Mouse (Mus musculus): ENCODE measurements around the gene Rora.

Rora gene

DNA sequence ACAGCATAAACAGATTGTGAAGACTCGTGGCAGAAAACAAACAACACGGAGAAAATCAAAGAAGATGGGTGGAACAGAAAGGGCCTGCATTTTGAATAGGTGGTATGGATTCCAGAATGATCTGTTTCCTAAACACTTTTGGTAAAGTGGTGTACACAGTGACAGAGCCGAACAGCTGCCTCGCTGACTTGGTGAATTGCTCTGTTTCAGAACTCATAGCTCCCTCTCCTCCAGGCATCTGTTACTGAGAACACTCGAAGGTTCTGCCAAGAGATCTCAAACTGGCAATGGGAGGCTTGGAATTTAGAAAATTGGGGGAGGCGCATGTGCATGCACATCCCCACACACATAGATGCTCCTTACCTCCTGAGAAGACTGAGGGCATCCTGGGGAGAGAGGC is 145.5 kb downstream of the Rora start:
- no peaks in the 10 kb centered on the region for H3K36me3 ChIP-seq (ENCODE audit: control insufficient read depth, insufficient read depth, low read length, poor library complexity, severe bottlenecking)
- no peak for DNase-seq (ENCODE audit: low read depth, low spot score)
- H3K27me3 ChIP-seq (ENCODE audit: control insufficient read depth, insufficient read depth, low read length, poor library complexity, severe bottlenecking) = no peaks in the 10 kb centered on the region

GRCm38 (mm10) chr9:68804229-68804628 is 150.6 kb downstream of the Rora start:
- H3K36me3 ChIP-seq (ENCODE audit: control insufficient read depth, insufficient read depth, low read length, poor library complexity, severe bottlenecking) = no peaks in the 10 kb centered on the region
- DNase-seq (ENCODE audit: low read depth, low spot score) = no peak

DNA sequence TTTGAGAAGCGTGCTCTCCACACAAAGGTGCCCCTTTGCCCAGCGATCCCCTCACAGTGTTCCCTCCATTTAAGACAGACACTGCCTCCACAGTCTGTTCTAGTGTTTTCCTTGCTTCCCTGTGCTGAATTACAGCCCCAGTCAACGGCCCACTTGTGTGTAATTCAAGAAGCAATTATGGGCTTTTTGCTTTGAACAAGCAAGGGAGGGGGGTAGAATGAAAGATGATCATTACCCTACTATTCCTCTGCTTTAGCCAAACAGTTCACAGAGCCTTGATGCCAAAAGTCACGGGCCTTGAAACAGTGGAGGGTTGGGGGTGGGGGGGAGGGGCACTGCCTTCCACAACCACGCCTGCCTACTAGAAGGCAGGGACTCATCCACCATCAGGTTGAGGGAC is 152.2 kb downstream of the Rora start:
- Histone ChIP-seq H3K36me3 (ENCODE audit: control insufficient read depth, insufficient read depth, low read length, poor library complexity, severe bottlenecking) (no peaks in the 10 kb centered on the region), H3K27me3 (ENCODE audit: control insufficient read depth, insufficient read depth, low read length, poor library complexity, severe bottlenecking) (no peaks in the 10 kb centered on the region)
- DNase-seq (ENCODE audit: low read depth, low spot score) = no peak

More at GRCm38 (mm10) chr9:68804229-68804628, 150.6 kb downstream of the Rora start:
- H3K27me3 ChIP-seq (ENCODE audit: control insufficient read depth, insufficient read depth, low read length, poor library complexity, severe bottlenecking) = no peaks in the 10 kb centered on the region

- Histone ChIP-seq H3K27me3 (ENCODE audit: control insufficient read depth, insufficient read depth, low read length, poor library complexity, severe bottlenecking) (no peaks in the 10 kb centered on the region), H3K36me3 (ENCODE audit: control insufficient read depth, insufficient read depth, low read length, poor library complexity, severe bottlenecking) (no peaks in the 10 kb centered on the region)
- no peak for DNase-seq (ENCODE audit: low read depth, low spot score)
Measured at GRCm38 (mm10) chr9:68807735-68808134, 154.1 kb downstream of the Rora start.

GRCm38 (mm10) chr9:68809536-68809935 is 155.9 kb downstream of the Rora start:
- no peaks in the 10 kb centered on the region for H3K27me3 ChIP-seq (ENCODE audit: control insufficient read depth, insufficient read depth, low read length, poor library complexity, severe bottlenecking)
- no peak for DNase-seq (ENCODE audit: low read depth, low spot score)
- H3K36me3 ChIP-seq (ENCODE audit: control insufficient read depth, insufficient read depth, low read length, poor library complexity, severe bottlenecking) = no peaks in the 10 kb centered on the region

- DNase-seq (ENCODE audit: low read depth, low spot score) = no peak
- H3K36me3 ChIP-seq (ENCODE audit: control insufficient read depth, insufficient read depth, low read length, poor library complexity, severe bottlenecking) = no peaks in the 10 kb centered on the region
- no peaks in the 10 kb centered on the region for H3K27me3 ChIP-seq (ENCODE audit: control insufficient read depth, insufficient read depth, low read length, poor library complexity, severe bottlenecking)
Measured at GRCm38 (mm10) chr9:68814723-68815122, 161.1 kb downstream of the Rora start.

DNA sequence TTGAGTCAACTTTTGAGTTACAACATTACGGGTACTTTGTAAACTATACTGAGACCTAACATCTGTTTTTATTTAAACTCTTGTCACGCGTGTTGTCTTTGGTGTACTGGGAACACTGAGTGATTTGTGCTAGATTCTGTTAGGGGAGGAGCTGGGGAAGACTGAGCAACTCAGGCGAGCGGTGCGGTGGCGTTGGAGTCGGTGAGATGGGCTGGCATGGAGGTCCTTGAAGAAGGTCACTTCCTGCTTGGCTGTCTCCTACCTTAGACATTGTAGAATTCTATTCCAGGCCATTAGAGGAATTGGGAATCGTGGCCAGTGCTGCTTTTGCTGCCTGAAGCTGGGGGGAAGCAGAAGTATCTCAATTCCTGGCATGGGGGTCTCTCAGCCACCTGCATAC is 162.3 kb downstream of the Rora start:
- H3K27me3 ChIP-seq (ENCODE audit: control insufficient read depth, insufficient read depth, low read length, poor library complexity, severe bottlenecking) = no peaks in the 10 kb centered on the region
- H3K36me3 ChIP-seq (ENCODE audit: control insufficient read depth, insufficient read depth, low read length, poor library complexity, severe bottlenecking) = no peaks in the 10 kb centered on the region
- no peak for DNase-seq (ENCODE audit: low read depth, low spot score)

GRCm38 (mm10) chr9:68820036-68820435 is 166.4 kb downstream of the Rora start:
- H3K27me3 ChIP-seq (ENCODE audit: control insufficient read depth, insufficient read depth, low read length, poor library complexity, severe bottlenecking) = no peaks in the 10 kb centered on the region
- no peak for DNase-seq (ENCODE audit: low read depth, low spot score)
- no peaks in the 10 kb centered on the region for H3K36me3 ChIP-seq (ENCODE audit: control insufficient read depth, insufficient read depth, low read length, poor library complexity, severe bottlenecking)

- DNase-seq (ENCODE audit: low read depth, low spot score) = no peak
Measured at GRCm38 (mm10) chr9:68820478-68820877, 166.9 kb downstream of the Rora start.

DNA sequence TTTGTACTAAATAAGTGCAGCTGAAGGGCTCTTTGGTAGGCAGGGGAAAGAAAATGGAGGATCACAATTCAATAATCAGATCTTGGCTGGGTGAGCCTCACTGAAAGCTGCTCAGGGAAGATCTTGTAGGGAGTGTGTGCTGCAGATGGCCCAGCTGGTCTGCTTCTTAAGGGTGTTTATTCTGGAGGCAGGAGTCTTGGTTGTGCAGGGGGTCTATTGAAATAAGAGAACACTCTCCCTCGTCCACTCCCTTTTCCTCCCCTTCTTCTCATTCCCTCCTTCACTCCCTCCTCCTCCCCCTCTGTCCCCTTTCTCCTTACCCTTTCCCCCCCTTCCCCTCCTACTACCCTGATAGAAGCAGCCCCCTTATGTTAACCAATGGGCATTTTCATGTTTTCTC is 167.8 kb downstream of the Rora start:
- Histone ChIP-seq H3K27me3 (ENCODE audit: control insufficient read depth, insufficient read depth, low read length, poor library complexity, severe bottlenecking) (no peaks in the 10 kb centered on the region), H3K36me3 (ENCODE audit: control insufficient read depth, insufficient read depth, low read length, poor library complexity, severe bottlenecking) (no peaks in the 10 kb centered on the region)
- DNase-seq (ENCODE audit: low read depth, low spot score) = no peak

More at GRCm38 (mm10) chr9:68820478-68820877, 166.9 kb downstream of the Rora start:
- no peaks in the 10 kb centered on the region for H3K36me3 ChIP-seq (ENCODE audit: control insufficient read depth, insufficient read depth, low read length, poor library complexity, severe bottlenecking)
- H3K27me3 ChIP-seq (ENCODE audit: control insufficient read depth, insufficient read depth, low read length, poor library complexity, severe bottlenecking) = no peaks in the 10 kb centered on the region

- no peak for DNase-seq (ENCODE audit: low read depth, low spot score)
- no peaks in the 10 kb centered on the region for H3K36me3 ChIP-seq (ENCODE audit: control insufficient read depth, insufficient read depth, low read length, poor library complexity, severe bottlenecking)
Measured at GRCm38 (mm10) chr9:68823292-68823691, 169.7 kb downstream of the Rora start.

GRCm38 (mm10) chr9:68825107-68825506 is 171.5 kb downstream of the Rora start:
- no peaks in the 10 kb centered on the region for H3K36me3 ChIP-seq (ENCODE audit: control insufficient read depth, insufficient read depth, low read length, poor library complexity, severe bottlenecking)
- DNase-seq (ENCODE audit: low read depth, low spot score) = no peak
- no peaks in the 10 kb centered on the region for H3K27me3 ChIP-seq (ENCODE audit: control insufficient read depth, insufficient read depth, low read length, poor library complexity, severe bottlenecking)

More at GRCm38 (mm10) chr9:68823292-68823691, 169.7 kb downstream of the Rora start:
- H3K27me3 ChIP-seq (ENCODE audit: control insufficient read depth, insufficient read depth, low read length, poor library complexity, severe bottlenecking) = no peaks in the 10 kb centered on the region

DNA sequence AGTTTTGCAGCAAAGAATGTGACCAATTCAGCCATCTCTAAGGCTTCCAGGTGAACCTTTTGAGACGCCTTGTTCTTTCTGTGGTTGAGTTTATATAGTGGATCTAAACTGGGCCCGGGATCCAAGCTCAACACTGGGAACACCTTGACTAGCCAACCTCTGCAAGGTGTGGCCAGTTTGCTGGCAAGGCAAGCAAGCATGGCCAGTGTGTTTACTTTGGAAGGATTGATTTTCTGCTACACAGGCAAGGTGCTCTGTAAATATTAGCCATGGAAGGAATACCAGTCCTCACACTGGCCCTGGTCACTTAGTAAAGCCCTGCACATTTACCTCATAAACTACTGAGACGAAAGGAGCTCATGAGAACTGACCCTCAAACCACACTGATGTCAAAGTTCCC is 172.3 kb downstream of the Rora start:
- H3K27me3 ChIP-seq (ENCODE audit: control insufficient read depth, insufficient read depth, low read length, poor library complexity, severe bottlenecking) = no peaks in the 10 kb centered on the region
- no peaks in the 10 kb centered on the region for H3K36me3 ChIP-seq (ENCODE audit: control insufficient read depth, insufficient read depth, low read length, poor library complexity, severe bottlenecking)
- no peak for DNase-seq (ENCODE audit: low read depth, low spot score)

GRCm38 (mm10) chr9:68827441-68827840 is 173.9 kb downstream of the Rora start:
- Histone ChIP-seq H3K27me3 (ENCODE audit: control insufficient read depth, insufficient read depth, low read length, poor library complexity, severe bottlenecking) (no peaks in the 10 kb centered on the region), H3K36me3 (ENCODE audit: control insufficient read depth, insufficient read depth, low read length, poor library complexity, severe bottlenecking) (no peaks in the 10 kb centered on the region)
- no peak for DNase-seq (ENCODE audit: low read depth, low spot score)

DNA sequence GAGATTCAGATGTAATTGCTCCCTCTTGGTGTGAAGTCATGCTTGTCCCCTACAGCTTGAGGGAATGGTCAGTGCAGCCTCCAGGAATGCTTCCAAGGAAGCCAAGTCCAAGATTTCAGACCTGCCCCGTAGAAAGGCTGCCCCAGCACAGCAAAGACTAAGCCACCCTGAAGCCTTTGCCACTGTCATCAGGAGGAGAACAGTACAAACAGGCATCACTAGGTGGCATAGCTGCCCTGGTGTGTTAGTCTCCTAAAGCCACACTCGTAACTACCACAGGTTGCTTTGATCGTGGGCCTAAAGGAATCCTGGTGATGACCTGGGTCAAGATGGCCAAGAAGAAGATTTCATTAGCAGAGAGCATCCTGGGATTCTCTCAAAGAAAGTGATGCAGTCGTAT is 176.3 kb downstream of the Rora start:
- peak; percentile 46 for DNase-seq (ENCODE audit: low read depth, low spot score)
- no peaks in the 10 kb centered on the region for H3K27me3 ChIP-seq (ENCODE audit: control insufficient read depth, insufficient read depth, low read length, poor library complexity, severe bottlenecking)
- H3K36me3 ChIP-seq (ENCODE audit: control insufficient read depth, insufficient read depth, low read length, poor library complexity, severe bottlenecking) = no peaks in the 10 kb centered on the region

GRCm38 (mm10) chr9:68833323-68833722 is 179.7 kb downstream of the Rora start:
- H3K36me3 ChIP-seq (ENCODE audit: control insufficient read depth, insufficient read depth, low read length, poor library complexity, severe bottlenecking) = no peaks in the 10 kb centered on the region
- DNase-seq (ENCODE audit: low read depth, low spot score) = no peak
- no peaks in the 10 kb centered on the region for H3K27me3 ChIP-seq (ENCODE audit: control insufficient read depth, insufficient read depth, low read length, poor library complexity, severe bottlenecking)

All from splenic B cell, adult 2 months (primary cell).